Mouse (Mus musculus) CH12.LX (cell line): ENCODE measurements around the gene Cep57l1. TPM values are rescaled to one million over a fixed set of nuclear protein-coding genes. Genes with fewer than 3 reads are reported as not detected.
A peak's percentile ranks its signal among the peaks of the same experiment; 100 is the strongest.

Experiments used
- DNase-seq: peaks from one replicate; pipeline ENCODE4 v3.0.0-alpha.2; 2013; ENCODE audit errors: extremely low read depth
- H3K27ac ChIP-seq: 2 replicates; pipeline ENCODE4 v1.5.1; 2012; ENCODE audit warnings: low read depth, mild to moderate bottlenecking, control low read depth, moderate library complexity; ENCODE audit not compliant: insufficient read depth
- H3K27me3 ChIP-seq: replicated peaks from 2 replicates; pipeline ENCODE3; 2012; ENCODE audit warnings: inconsistent platforms
- H3K36me3 ChIP-seq, 2 experiments: replicated peaks in 1 of 2; 2 replicates each; pipeline versions ENCODE3 to v1.6.1; 2012; ENCODE audit warnings: inconsistent platforms in 1 of 2, low read length in 1 of 2, mild to moderate bottlenecking in 1 of 2, mixed read lengths in 1 of 2, moderate library complexity in 1 of 2; ENCODE audit not compliant: control insufficient read depth in 1 of 2, insufficient read depth in 1 of 2
- H3K4me1 ChIP-seq, 2 experiments: 2 replicates each; pipeline ENCODE4 v1.6.1; 2012; ENCODE audit warnings: inconsistent platforms in 1 of 2, moderate library complexity in 1 of 2; ENCODE audit not compliant: insufficient read depth in 2 of 2, control insufficient read depth in 1 of 2
- H3K4me2 ChIP-seq: 2 replicates; pipeline ENCODE4 v1.6.1; 2012; ENCODE audit warnings: low read depth, mild to moderate bottlenecking, control low read depth; ENCODE audit not compliant: poor library complexity, insufficient read depth, severe bottlenecking
- H3K4me3 ChIP-seq, 3 experiments: fragments of 150-350 bp in 1 of 3; sonication (generic) in 1 of 3; replicated peaks in 1 of 3; 2 replicates each; pipeline versions ENCODE3 to v1.5.1; 2011 to 2012; ENCODE audit warnings: low read depth in 2 of 3, low read length in 2 of 3, mild to moderate bottlenecking in 2 of 3, moderate library complexity in 2 of 3, control low read depth in 1 of 3, improper control_type of control experiment in 1 of 3, inconsistent platforms in 1 of 3, mixed read lengths in 1 of 3; ENCODE audit not compliant: poor library complexity in 1 of 3
- H3K79me2 ChIP-seq: replicated peaks from 2 replicates; pipeline ENCODE4 v1.6.1; 2012; ENCODE audit warnings: mild to moderate bottlenecking, moderate library complexity; ENCODE audit not compliant: control insufficient read depth, poor library complexity, insufficient read depth, severe bottlenecking; ENCODE audit errors: extremely low read depth
- H3K9ac ChIP-seq: 2 replicates; pipeline ENCODE4 v1.6.1; 2012; ENCODE audit warnings: low read depth, mild to moderate bottlenecking, control low read depth, moderate library complexity; ENCODE audit not compliant: insufficient read depth
- H3K9me3 ChIP-seq: replicated peaks from 2 replicates; pipeline ENCODE3; 2012; ENCODE audit warnings: low read length, inconsistent platforms, mixed read lengths
- BHLHE40 ChIP-seq: IDR thresholded peaks from 2 replicates; pipeline ENCODE4 v1.6.1; 2011; ENCODE audit warnings: mild to moderate bottlenecking, low read depth, low read length, improper control_type of control experiment
- CHD1 ChIP-seq: IDR thresholded peaks from 2 replicates; pipeline ENCODE4 v1.6.1; 2012; ENCODE audit warnings: low read depth, low read length, improper control_type of control experiment, inconsistent platforms
- CHD2 ChIP-seq: IDR thresholded peaks from 2 replicates; pipeline ENCODE4 v1.6.1; 2011; ENCODE audit warnings: low read length, improper control_type of control experiment
- CTCF ChIP-seq, 2 experiments: IDR thresholded peaks in 1 of 2; conservative IDR thresholded peaks in 1 of 2; 2 replicates each; pipeline ENCODE4 v1.5.1; 2011 to 2012; ENCODE audit warnings: low read depth in 2 of 2, low read length in 2 of 2, improper control_type of control experiment in 1 of 2, inconsistent platforms in 1 of 2, mild to moderate bottlenecking in 1 of 2, moderate library complexity in 1 of 2
- E2F4 ChIP-seq: IDR thresholded peaks from 2 replicates; pipeline ENCODE4 v1.6.1; 2011; ENCODE audit warnings: low read depth, low read length, improper control_type of control experiment; ENCODE audit not compliant: insufficient replicate concordance
- ELF1 ChIP-seq: IDR thresholded peaks from 2 replicates; pipeline ENCODE4 v1.6.1; 2014; ENCODE audit warnings: low read depth, mild to moderate bottlenecking, inconsistent platforms, low read length, improper control_type of control experiment
- EP300 ChIP-seq: IDR thresholded peaks from 2 replicates; pipeline ENCODE4 v1.6.1; 2011; ENCODE audit warnings: low read length, improper control_type of control experiment
- ETS1 ChIP-seq: conservative IDR thresholded peaks from 2 replicates; pipeline ENCODE4 v1.6.1; 2012; ENCODE audit warnings: low read depth, mild to moderate bottlenecking, inconsistent platforms, low read length, improper control_type of control experiment, moderate library complexity
- GABPA ChIP-seq: IDR thresholded peaks from 2 replicates; pipeline ENCODE4 v1.6.1; 2012; ENCODE audit warnings: low read depth, low read length, improper control_type of control experiment, inconsistent platforms; ENCODE audit not compliant: insufficient replicate concordance
- HCFC1 ChIP-seq: IDR thresholded peaks from 2 replicates; pipeline ENCODE4 v1.6.1; 2012; ENCODE audit warnings: low read depth, mild to moderate bottlenecking, inconsistent platforms, low read length, improper control_type of control experiment
- IRF4 ChIP-seq: IDR thresholded peaks from 2 replicates; pipeline ENCODE4 v1.6.1; 2014; ENCODE audit warnings: low read depth, mild to moderate bottlenecking, inconsistent platforms, low read length, improper control_type of control experiment
- JUN ChIP-seq: IDR thresholded peaks from 2 replicates; pipeline ENCODE4 v1.6.1; 2011; ENCODE audit warnings: low read depth, mild to moderate bottlenecking, low read length, improper control_type of control experiment, moderate library complexity; ENCODE audit not compliant: insufficient read depth
- JUND ChIP-seq: conservative IDR thresholded peaks from 2 replicates; pipeline ENCODE4 v1.6.1; 2011; ENCODE audit warnings: low read depth, low read length, improper control_type of control experiment
- KAT2A ChIP-seq: IDR thresholded peaks from 2 replicates; pipeline ENCODE4 v1.6.1; 2012; ENCODE audit warnings: low read length, improper control_type of control experiment, inconsistent platforms; ENCODE audit not compliant: insufficient replicate concordance
- MAFK ChIP-seq: IDR thresholded peaks from 2 replicates; pipeline ENCODE4 v1.6.1; 2011; ENCODE audit warnings: low read length, improper control_type of control experiment; ENCODE audit not compliant: insufficient replicate concordance
- MAX ChIP-seq: IDR thresholded peaks from 2 replicates; pipeline ENCODE4 v1.6.1; 2011; ENCODE audit warnings: low read length, improper control_type of control experiment
- MEF2A ChIP-seq: IDR thresholded peaks from 2 replicates; pipeline ENCODE4 v1.6.1; 2014; ENCODE audit warnings: low read depth, mild to moderate bottlenecking, inconsistent platforms, low read length, improper control_type of control experiment, borderline replicate concordance
- MXI1 ChIP-seq: IDR thresholded peaks from 2 replicates; pipeline ENCODE4 v1.6.1; 2011; ENCODE audit warnings: mild to moderate bottlenecking, low read depth, low read length, improper control_type of control experiment
- MYC ChIP-seq: IDR thresholded peaks from 2 replicates; pipeline ENCODE4 v1.6.1; 2011; ENCODE audit warnings: low read depth, mild to moderate bottlenecking, improper control_type of control experiment, low read length
- PAX5 ChIP-seq: IDR thresholded peaks from 2 replicates; pipeline ENCODE4 v1.6.1; 2012; ENCODE audit warnings: low read length, inconsistent platforms, mixed read lengths
- POLR2AphosphoS2 ChIP-seq: IDR thresholded peaks from 2 replicates; pipeline ENCODE4 v1.6.1; 2011; ENCODE audit warnings: low read depth, low read length, improper control_type of control experiment
- RCOR1 ChIP-seq: conservative IDR thresholded peaks from 2 replicates; pipeline ENCODE4 v1.6.1; 2012; ENCODE audit warnings: low read depth, mild to moderate bottlenecking, inconsistent platforms, low read length, improper control_type of control experiment
- SMC3 ChIP-seq: IDR thresholded peaks from 2 replicates; pipeline ENCODE4 v1.6.1; 2011; ENCODE audit warnings: low read depth, low read length, improper control_type of control experiment
- TCF12 ChIP-seq: IDR thresholded peaks from 2 replicates; pipeline ENCODE4 v1.6.1; 2014; ENCODE audit warnings: low read depth, mild to moderate bottlenecking, inconsistent platforms, low read length, improper control_type of control experiment
- UBTF ChIP-seq: IDR thresholded peaks from 2 replicates; pipeline ENCODE4 v1.6.1; 2012; ENCODE audit warnings: low read depth, mild to moderate bottlenecking, inconsistent platforms, low read length, improper control_type of control experiment, moderate library complexity
- USF1 ChIP-seq: IDR thresholded peaks from 2 replicates; pipeline ENCODE4 v1.6.1; 2014; ENCODE audit warnings: low read depth, mild to moderate bottlenecking, inconsistent platforms, low read length, improper control_type of control experiment
- USF2 ChIP-seq: conservative IDR thresholded peaks from 2 replicates; pipeline ENCODE4 v1.6.1; 2011; ENCODE audit warnings: low read depth, low read length, improper control_type of control experiment
- ZC3H11A ChIP-seq: IDR thresholded peaks from 2 replicates; pipeline ENCODE4 v1.6.1; 2012; ENCODE audit warnings: low read depth, mild to moderate bottlenecking, inconsistent platforms, low read length, improper control_type of control experiment
- ZMIZ1 ChIP-seq: IDR thresholded peaks from 2 replicates; pipeline ENCODE4 v1.6.1; 2012; ENCODE audit warnings: low read depth, mild to moderate bottlenecking, inconsistent platforms, low read length, improper control_type of control experiment
- ZNF384 ChIP-seq: IDR thresholded peaks from 2 replicates; pipeline ENCODE4 v1.6.1; 2012; ENCODE audit warnings: low read depth, low read length, improper control_type of control experiment, inconsistent platforms
- dilution Hi-C: fragments of 300-500 bp; cut with MboI; formaldehyde crosslinking; loops from 2 replicates; pipeline ENCODE4 v1.14.3; 2020; ENCODE audit warnings: low sequenced_read_pairs; ENCODE audit not compliant: extremely low pct_unique_long_range_greater_than_20kb, extremely low pct_ligation_motif_present
- in situ Hi-C: fragments of 300-500 bp; cut with MboI; formaldehyde crosslinking; loops from 3 replicates; pipeline ENCODE4 v1.14.3; 2019; ENCODE audit warnings: low sequenced_read_pairs, low pct_ligation_motif_present, low pct_unique_long_range_greater_than_20kb, mixed read lengths
- polyA plus RNA-seq: library from polyadenylated mRNA; unstranded; fragments of >175 nt; gene quantifications from 2 replicates; pipeline ENCODE4 v1.2.1, GENCODE M21; 2012; ENCODE audit warnings: low read depth; ENCODE audit not compliant: insufficient read length
- total RNA-seq, 2 experiments: library from RNA; depleted of rRNA; stranded (reverse); fragments of 300-350 nt in 1 of 2; fragments of >200 nt in 1 of 2; gene quantifications; 2 replicates each; pipeline ENCODE4 v1.2.3; 2012 to 2014

The Cep57l1 gene
- total and polyA plus RNA-seq, 3 experiments = 14.1 to 28.1 (median 19.4) TPM

- dilution Hi-C loops = no loop called here
- no peaks in the 10 kb centered on the region; a peak in 1 of 4 replicates for H3K4me1 ChIP-seq
- H3K9me3 ChIP-seq = peaks cover 5% of the 10 kb centered on the region
- H3K36me3 ChIP-seq = no peaks in the 10 kb centered on the region
- no peak overlapping the region for H3K27ac ChIP-seq
- no peak overlapping the region for H3K4me2 ChIP-seq
- no peak for DNase-seq
- in situ Hi-C loops = loop anchor here (10.0 to 25.0 kb wide), 2 partner anchors 279 to 604 kb away; no protein-coding TSS in a partner anchor
- no peaks in the 10 kb centered on the region for H3K79me2 ChIP-seq
- TF ChIP-seq MEF2A = no peak
- peak in 1 of 2 experiments; percentile 15; a peak in 1 of 4 replicates for TF ChIP-seq CTCF (conservative IDR thresholded peaks at IDR 0.05 in 1 of 2, IDR thresholded peaks at IDR 0.05 in 1 of 2; ENCODE audit: low read depth in 2 of 2, low read length in 2 of 2)
- no peak overlapping the region for H3K9ac ChIP-seq
- H3K27me3 ChIP-seq = peaks cover 5% of the 10 kb centered on the region
- no peak overlapping the region for H3K4me3 ChIP-seq
These were observed 118.7 kb downstream of the Cep57l1 start for GRCm38 (mm10) chr10:41690978-41691377.

DNA sequence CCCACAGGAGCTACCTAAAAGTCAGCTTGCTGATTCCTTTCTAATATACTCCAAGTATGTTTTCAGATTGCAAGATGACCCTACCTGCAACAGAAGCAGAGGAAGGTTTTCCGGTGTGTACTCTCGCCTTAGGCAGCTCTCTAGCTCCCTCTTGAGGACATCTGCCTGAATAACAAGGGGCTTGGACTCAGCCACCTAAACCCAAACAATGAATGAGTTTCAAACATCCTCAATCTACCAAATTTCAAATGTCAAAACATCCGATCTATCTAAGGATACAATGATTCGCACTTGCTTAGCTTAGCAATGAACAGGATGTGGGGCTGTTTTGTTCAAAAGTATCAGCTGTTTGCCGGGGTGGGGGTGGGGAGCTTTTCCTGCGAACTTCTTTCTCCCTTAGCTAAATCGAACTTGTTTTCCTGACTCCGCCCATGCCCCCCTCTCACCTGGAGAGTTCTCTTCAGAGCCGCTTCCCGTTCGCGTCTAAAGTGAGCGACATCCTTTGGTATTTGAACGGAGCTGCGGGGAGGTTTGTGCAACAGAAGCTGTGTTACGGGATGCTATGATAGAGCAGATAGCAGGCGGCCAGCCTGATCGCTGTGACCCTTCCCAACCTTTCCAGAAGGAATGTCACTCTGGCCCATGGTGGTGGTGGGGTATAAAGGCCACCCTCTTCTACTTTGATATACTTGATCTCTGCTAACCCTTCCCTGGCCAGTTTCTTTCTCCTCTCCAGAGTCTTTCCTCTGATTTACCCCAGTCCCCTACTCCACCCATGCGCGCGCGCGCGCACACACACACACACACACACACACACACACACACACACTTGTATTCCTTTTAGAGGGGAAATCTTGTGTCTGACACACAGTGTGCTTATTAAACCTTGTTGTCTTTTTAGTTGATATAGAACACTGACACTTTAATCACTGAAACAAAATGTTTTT lies 119.5 kb downstream of the Cep57l1 start:
- H3K9ac ChIP-seq = no peak overlapping the region; the same call in 1 of the 2 replicates
- TF ChIP-seq USF2 (no peak), TCF12 (no peak), GABPA (no peak), ELF1 (peak; percentile 61), BHLHE40 (no peak), ETS1 (no peak), ZMIZ1 (no peak), EP300 (no peak), ZNF384 (no peak), JUN (no peak), MAX (no peak), E2F4 (no peak), MEF2A (no peak), CHD1 (no peak), JUND (no peak), UBTF (no peak), SMC3 (peak; percentile 76), IRF4 (no peak), MAFK (no peak), POLR2AphosphoS2 (no peak), USF1 (no peak), ZC3H11A (peak; percentile 60; the same call in 1 of the 2 replicates), PAX5 (no peak), HCFC1 (no peak), MYC (no peak), KAT2A (no peak), RCOR1 (no peak), MXI1 (no peak), CHD2 (peak; percentile 49; the same call in 1 of the 2 replicates)

More for the DNA sequence above, 119.5 kb downstream of the Cep57l1 start:
- dilution Hi-C loops (no loop called here), in situ Hi-C loops (loop anchor here (10.0 to 25.0 kb wide), 2 partner anchors 278 to 605 kb away; no protein-coding TSS in a partner anchor)
- H3K4me1 ChIP-seq = no peaks in the 10 kb centered on the region; a peak in 1 of 4 replicates
- no peaks in the 10 kb centered on the region for H3K79me2 ChIP-seq
- H3K9me3 ChIP-seq = peaks cover 5% of the 10 kb centered on the region
- peaks cover 5% of the 10 kb centered on the region for H3K27me3 ChIP-seq
- peak overlapping the region in 1 of 3 experiments; percentile 40 for H3K4me3 ChIP-seq
- H3K4me2 ChIP-seq = peak overlapping the region; percentile 81; the same call in 1 of the 2 replicates
- DNase-seq = peak; percentile 68
- H3K27ac ChIP-seq = no peak overlapping the region
- no peaks in the 10 kb centered on the region for H3K36me3 ChIP-seq
